Mouse (Mus musculus) thymus, adult 2 months (tissue): ENCODE measurements around the gene Dph5. TPM values are rescaled to one million over a fixed set of nuclear protein-coding genes. Genes with fewer than 3 reads are reported as not detected.

ENCODE experiments used
- DNase-seq: peaks from one replicate; pipeline ENCODE4 v3.0.0; 2021
- H3K27ac ChIP-seq: fragments of 200-500 bp; 2 replicates; pipeline ENCODE4 v1.5.1; 2012; ENCODE audit warnings: low read length, control low read depth; ENCODE audit not compliant: control insufficient read depth, insufficient read depth
- H3K27me3 ChIP-seq: fragments of 200-500 bp; 2 replicates; pipeline ENCODE4 v1.6.1; 2012; ENCODE audit warnings: mild to moderate bottlenecking, low read length, moderate library complexity, mixed read lengths; ENCODE audit not compliant: control insufficient read depth, insufficient read depth
- H3K36me3 ChIP-seq: fragments of 200-500 bp; 2 replicates; pipeline ENCODE4 v1.6.1; 2012; ENCODE audit warnings: mild to moderate bottlenecking, low read length, moderate library complexity; ENCODE audit not compliant: control insufficient read depth, insufficient read depth
- H3K4me1 ChIP-seq: fragments of 200-500 bp; replicated peaks from 2 replicates; pipeline ENCODE4 v1.6.1; 2012; ENCODE audit warnings: low read length; ENCODE audit not compliant: control insufficient read depth, insufficient read depth
- H3K4me3 ChIP-seq: fragments of 200-500 bp; 2 replicates; pipeline ENCODE4 v1.5.1; 2012; ENCODE audit warnings: mild to moderate bottlenecking, low read length, control low read depth, moderate library complexity; ENCODE audit not compliant: control insufficient read depth, insufficient read depth
- CTCF ChIP-seq: fragments of 200-500 bp; IDR thresholded peaks from 2 replicates; pipeline ENCODE4 v1.5.1; 2012; ENCODE audit warnings: mild to moderate bottlenecking, control low read depth, low read length, moderate library complexity, borderline replicate concordance; ENCODE audit not compliant: control insufficient read depth, poor library complexity, insufficient read depth; ENCODE audit errors: extremely low read depth
- POLR2A ChIP-seq: fragments of 200-500 bp; IDR thresholded peaks from 2 replicates; pipeline ENCODE4 v1.6.1; 2012; ENCODE audit warnings: mild to moderate bottlenecking, low read length, control low read depth, moderate library complexity; ENCODE audit not compliant: control insufficient read depth, poor library complexity, insufficient read depth; ENCODE audit errors: extremely low read depth
- WGBS: fragments of 180-500 bp; shearing (Covaris S2); methylation state at CpG from one replicate; pipeline ENCODE4 v1.1.7; 2018; 5-methylcytosine and 5-hydroxymethylcytosine counted together
- polyA plus RNA-seq: library from polyadenylated mRNA; depleted of rRNA; stranded (reverse); fragments of >200 nt; gene quantifications from 2 replicates; pipeline ENCODE4 v1.2.3, GENCODE M21; 2012

Dph5 gene
- polyA plus RNA-seq, 1 experiment: 9.4 TPM

DNA sequence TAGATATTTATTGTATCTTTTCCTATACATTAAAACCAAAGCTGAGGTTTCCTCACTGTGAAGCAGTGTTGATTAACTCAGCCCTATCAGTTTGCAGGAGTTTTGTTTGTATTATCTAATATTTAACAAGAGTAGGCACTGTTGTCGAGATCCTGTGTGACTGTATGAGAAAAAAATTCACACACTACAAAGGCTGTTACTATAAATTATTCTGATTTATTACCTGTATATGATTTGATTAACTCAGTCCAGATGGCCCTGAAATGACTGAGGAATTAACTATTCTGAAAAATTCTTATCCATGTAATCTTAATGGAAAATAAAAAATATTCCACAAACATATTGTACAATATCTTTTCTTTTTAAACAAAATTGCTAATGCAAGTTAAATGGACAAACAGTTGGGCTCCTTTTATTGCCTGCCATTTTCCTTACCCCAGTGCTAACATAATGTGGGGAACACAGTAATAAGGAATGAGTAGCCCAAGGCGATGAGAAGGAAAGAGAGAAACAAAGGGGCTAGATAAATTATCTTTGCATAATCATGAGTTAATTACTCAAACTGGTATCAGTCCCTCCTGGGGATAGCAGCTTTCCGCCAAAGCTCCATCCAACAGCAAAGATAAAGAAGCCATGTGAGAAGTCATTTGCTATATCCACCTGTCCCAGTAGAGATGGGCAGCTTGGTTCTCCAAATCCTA, 61.7 kb downstream of the Dph5 start:
- peaks cover 38% of the 10 kb centered on the region for H3K36me3 ChIP-seq
- DNase-seq: no peak
- H3K4me3 ChIP-seq: no peak overlapping the region
- no peak overlapping the region for H3K27ac ChIP-seq
- 96% methylated on average over 3 of the region's 3 CpGs for WGBS
- TF ChIP-seq CTCF: no peak
- TF ChIP-seq POLR2A: no peak
- H3K4me1 ChIP-seq: no peaks in the 10 kb centered on the region
- H3K27me3 ChIP-seq: no peaks in the 10 kb centered on the region

DNA sequence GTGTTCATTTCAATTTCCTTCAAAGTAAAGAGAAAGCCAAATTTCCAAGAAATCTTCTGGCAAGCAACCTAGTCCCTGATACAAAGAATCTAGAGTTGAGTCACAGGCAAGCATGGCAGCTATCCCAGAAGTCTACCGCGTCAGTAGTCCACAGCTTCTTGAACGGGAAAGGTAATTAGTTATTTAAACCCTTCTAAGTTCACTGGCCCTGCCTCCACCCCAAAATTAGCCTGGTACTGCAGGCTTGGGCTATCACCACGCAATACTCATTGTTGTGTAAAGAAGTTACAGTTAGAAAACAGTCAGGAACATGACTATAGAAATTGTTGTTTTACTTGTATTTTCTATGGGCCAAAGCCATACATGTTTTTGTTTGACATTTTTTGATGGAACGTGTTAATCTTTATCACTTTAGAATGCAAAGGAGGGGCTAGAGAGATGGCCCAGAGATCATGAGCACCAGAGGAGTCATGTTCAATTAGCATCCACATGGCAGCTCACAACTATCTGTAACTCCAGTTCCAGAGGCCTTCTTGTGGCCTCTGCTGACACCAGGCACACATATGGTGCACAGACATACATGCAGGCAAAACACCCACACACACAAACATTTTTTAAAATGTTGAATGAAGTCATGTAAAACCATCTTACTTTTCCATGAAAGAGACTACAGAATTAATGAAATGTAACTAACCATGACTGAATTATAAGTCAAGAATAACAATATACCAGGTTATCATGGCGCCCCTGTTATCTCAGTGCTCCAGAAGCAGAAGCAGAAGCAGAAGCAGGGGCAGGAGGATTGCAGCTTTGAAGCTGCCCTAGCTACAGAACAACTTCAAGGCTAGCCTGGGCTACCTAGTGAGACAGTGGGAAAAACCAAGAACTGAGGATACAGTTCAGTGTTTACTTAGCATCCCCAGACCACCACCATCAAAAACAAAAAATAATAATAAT, 62.6 kb downstream of the Dph5 start:
- DNase-seq: no peak

DNA sequence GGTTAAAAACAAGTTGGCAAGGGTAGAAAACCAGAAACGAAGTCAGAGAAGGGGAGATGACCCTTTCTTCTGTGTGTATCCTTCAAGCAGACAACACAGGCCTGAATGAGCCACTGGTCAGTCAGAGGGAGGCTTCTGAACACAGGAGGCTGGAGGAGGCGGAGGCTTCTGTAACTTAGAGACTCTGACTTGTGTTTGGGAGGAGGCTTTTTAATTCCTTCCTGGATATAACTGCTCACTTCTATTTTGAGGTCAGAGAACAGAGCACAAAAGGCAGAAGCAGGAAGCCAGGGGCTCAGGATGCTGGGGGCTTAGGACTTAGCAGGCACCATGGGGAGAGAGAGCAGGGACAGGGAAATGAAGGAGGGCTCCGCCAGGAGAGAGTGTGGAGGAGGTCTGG, 63.6 kb downstream of the Dph5 start:
- DNase-seq: no peak
- Histone ChIP-seq H3K36me3 (peaks cover 45% of the 10 kb centered on the region), H3K4me3 (no peak overlapping the region), H3K27ac (no peak overlapping the region), H3K4me1 (no peaks in the 10 kb centered on the region), H3K27me3 (no peaks in the 10 kb centered on the region)
- 90% methylated on average over 3 of the region's 3 CpGs for WGBS
- TF ChIP-seq POLR2A: no peak
- no peak for TF ChIP-seq CTCF

More for the DNA sequence above, 62.6 kb downstream of the Dph5 start:
- TF ChIP-seq CTCF (no peak), POLR2A (no peak)
- H3K27me3 ChIP-seq: no peaks in the 10 kb centered on the region
- H3K36me3 ChIP-seq: peaks cover 42% of the 10 kb centered on the region
- H3K27ac ChIP-seq: no peak overlapping the region
- H3K4me1 ChIP-seq: no peaks in the 10 kb centered on the region
- no peak overlapping the region for H3K4me3 ChIP-seq
- 94% methylated on average over 6 of the region's 6 CpGs for WGBS

DNA sequence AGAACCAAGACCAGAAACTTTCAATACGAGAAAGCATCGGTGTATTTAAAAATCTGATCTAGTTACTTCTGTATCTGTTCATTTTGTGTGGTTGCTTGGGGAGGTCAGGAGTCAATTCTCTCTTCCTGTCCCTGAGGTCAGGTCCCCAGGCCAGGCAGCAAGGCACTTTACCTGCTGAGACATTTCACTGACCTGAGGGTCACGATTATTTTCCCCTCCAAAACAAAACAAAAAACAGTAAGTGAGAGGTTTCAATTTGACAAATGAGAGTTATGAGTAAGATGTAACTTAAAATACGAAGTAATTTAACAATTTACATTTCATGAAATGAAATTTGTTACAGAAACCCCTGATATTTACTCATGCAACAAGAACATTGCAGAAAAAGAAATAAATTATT, 64.7 kb downstream of the Dph5 start:
- Histone ChIP-seq H3K27ac (no peak overlapping the region), H3K36me3 (peaks cover 45% of the 10 kb centered on the region), H3K27me3 (no peaks in the 10 kb centered on the region), H3K4me3 (no peak overlapping the region), H3K4me1 (no peaks in the 10 kb centered on the region)
- TF ChIP-seq POLR2A (no peak), CTCF (no peak)
- no peak for DNase-seq
- 95% methylated on average over 4 of the region's 4 CpGs for WGBS

DNA sequence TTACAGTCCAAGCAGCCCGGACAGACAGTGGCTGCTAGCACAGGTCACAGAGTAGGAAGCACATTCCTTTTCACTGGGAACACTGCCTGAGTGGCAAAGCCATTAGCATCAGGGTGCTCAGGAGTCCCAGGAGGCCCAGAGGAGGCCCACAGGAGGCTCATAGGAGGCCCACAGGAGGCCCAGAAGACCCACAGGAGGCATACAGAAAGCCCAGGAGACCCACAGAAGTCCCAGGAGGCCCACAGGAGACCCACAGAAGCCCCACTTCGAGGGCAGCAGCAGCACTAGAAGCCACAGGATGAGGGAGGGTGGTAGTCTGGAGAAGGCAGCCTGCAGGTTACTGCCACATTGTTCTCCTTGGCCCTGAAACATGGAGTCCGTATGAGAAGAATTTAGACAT, 65.5 kb downstream of the Dph5 start:
- DNase-seq: no peak
- Histone ChIP-seq H3K27me3 (no peaks in the 10 kb centered on the region), H3K4me1 (no peaks in the 10 kb centered on the region), H3K4me3 (no peak overlapping the region), H3K36me3 (peaks cover 50% of the 10 kb centered on the region), H3K27ac (no peak overlapping the region)
- WGBS: 80% methylated on average over 3 of the region's 3 CpGs
- TF ChIP-seq POLR2A: no peak

DNA sequence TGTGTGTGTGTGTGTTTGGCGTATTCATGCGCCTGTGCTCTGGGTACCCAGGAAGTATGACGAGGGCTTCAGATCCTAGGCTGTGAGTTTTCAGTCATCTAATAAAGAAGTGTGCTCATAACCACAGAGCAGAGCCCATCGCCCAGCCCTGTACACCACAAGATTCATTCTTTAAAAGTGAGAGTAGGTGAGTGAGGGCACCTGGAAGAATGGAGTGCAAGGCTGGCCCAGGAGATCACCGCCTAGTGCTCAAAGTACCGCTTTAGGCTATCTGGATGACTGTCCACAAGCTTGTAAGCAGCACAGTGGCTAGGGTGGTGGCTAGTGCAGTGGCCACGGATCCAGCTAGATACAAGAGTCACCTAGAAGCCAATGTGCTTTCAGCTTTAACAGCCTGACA, 69.6 kb downstream of the Dph5 start:
- 97% methylated on average over 7 of the region's 7 CpGs for WGBS
- TF ChIP-seq POLR2A (no peak), CTCF (no peak)
- peaks cover 39% of the 10 kb centered on the region for H3K36me3 ChIP-seq

More for the DNA sequence above, 69.6 kb downstream of the Dph5 start:
- DNase-seq: no peak
- Histone ChIP-seq H3K27ac (no peak overlapping the region), H3K4me3 (no peak overlapping the region), H3K4me1 (no peaks in the 10 kb centered on the region), H3K27me3 (no peaks in the 10 kb centered on the region)
